Mouse (Mus musculus) midbrain, embryonic 10.5 days (tissue): ENCODE results near the gene Slc44a5. TPM values are rescaled to one million over a fixed set of nuclear protein-coding genes. Genes with fewer than 3 reads are reported as not detected.
"Not testable (repeated sequence)": the region's sequence is repeated elsewhere in the genome, so short reads cannot be mapped to it uniquely, and the experiment has no call there.

ENCODE experiments used
- DNase-seq: peaks from one replicate; pipeline ENCODE4 v3.0.0-alpha.2; 2017; ENCODE audit warnings: low spot score
- H3K27ac ChIP-seq: fragments of 300-500 bp; sonication (generic); replicated peaks from 2 replicates; pipeline ENCODE4 v1.5.1; 2016; ENCODE audit warnings: mild to moderate bottlenecking
- H3K27me3 ChIP-seq: fragments of 300-500 bp; sonication (generic); 2 replicates; pipeline ENCODE4 v1.6.1; 2016; ENCODE audit warnings: low read depth, mild to moderate bottlenecking; ENCODE audit not compliant: poor library complexity, severe bottlenecking
- H3K36me3 ChIP-seq: fragments of 300-500 bp; sonication (generic); 2 replicates; pipeline ENCODE4 v1.6.1; 2016; ENCODE audit warnings: mild to moderate bottlenecking, moderate library complexity
- H3K4me1 ChIP-seq: fragments of 300-500 bp; sonication (generic); 2 replicates; pipeline ENCODE4 v1.6.1; 2016
- H3K4me3 ChIP-seq: fragments of 300-500 bp; sonication (generic); 2 replicates; pipeline ENCODE4 v1.5.1; 2016; ENCODE audit warnings: mild to moderate bottlenecking, moderate library complexity
- H3K9me3 ChIP-seq: fragments of 300-500 bp; sonication (generic); replicated peaks from 2 replicates; pipeline ENCODE4 v1.6.1; 2016; ENCODE audit warnings: mild to moderate bottlenecking
- WGBS: fragments of 180-500 bp; shearing (Covaris S2); methylation state at CpG from one replicate; pipeline ENCODE4 v1.1.7; 2016; 5-methylcytosine and 5-hydroxymethylcytosine counted together
- polyA plus RNA-seq: library from polyadenylated mRNA; unstranded; fragments of >200 nt; fragmentation: Nextera tagmentation; extraction: Ambion mirVana; gene quantifications from 2 replicates; pipeline ENCODE4 v1.2.1, GENCODE M21; 2016

Gene Slc44a5
- polyA plus RNA-seq, 1 experiment from 2014 or later = 3.6 TPM

- DNase-seq = no peak
- 70% methylated on average over 8 of the region's 8 CpGs for WGBS
- H3K4me3 ChIP-seq = no peak overlapping the region
- H3K4me1 ChIP-seq = peaks cover 16% of the 10 kb centered on the region
- no peak overlapping the region for H3K27ac ChIP-seq
- no peaks in the 10 kb centered on the region for H3K27me3 ChIP-seq
- H3K9me3 ChIP-seq = no peaks in the 10 kb centered on the region
- H3K36me3 ChIP-seq = no peaks in the 10 kb centered on the region
Observed at GRCm38 (mm10) chr3:154222141-154222591, 248.9 kb downstream of the Slc44a5 start.

- WGBS = 68% methylated on average over 4 of the region's 4 CpGs
- DNase-seq = no peak
- no peaks in the 10 kb centered on the region for H3K27me3 ChIP-seq
- H3K4me1 ChIP-seq = peaks cover 16% of the 10 kb centered on the region
- H3K27ac ChIP-seq = no peak overlapping the region
- H3K4me3 ChIP-seq = no peak overlapping the region
- H3K9me3 ChIP-seq = no peaks in the 10 kb centered on the region
- H3K36me3 ChIP-seq = no peaks in the 10 kb centered on the region
Observed at GRCm38 (mm10) chr3:154222688-154223087, 249.5 kb downstream of the Slc44a5 start.

- Histone ChIP-seq H3K27me3 (no peaks in the 10 kb centered on the region), H3K27ac (no peak overlapping the region), H3K4me3 (no peak overlapping the region), H3K36me3 (no peaks in the 10 kb centered on the region), H3K9me3 (no peaks in the 10 kb centered on the region), H3K4me1 (peaks cover 16% of the 10 kb centered on the region)
- WGBS = 54% methylated on average over 10 of the region's 10 CpGs
- DNase-seq = peak; percentile 72
Observed at GRCm38 (mm10) chr3:154226100-154226752, 253.0 kb downstream of the Slc44a5 start.

GRCm38 (mm10) chr3:154244932-154245331, 271.7 kb downstream of the Slc44a5 start:
- no peaks in the 10 kb centered on the region for H3K27me3 ChIP-seq
- peaks cover 17% of the 10 kb centered on the region; the same call in 1 of the 2 replicates for H3K36me3 ChIP-seq
- DNase-seq = no peak
- H3K4me3 ChIP-seq = no peak overlapping the region
- H3K27ac ChIP-seq = no peak overlapping the region
- WGBS = 90% methylated on average over 1 of the region's 1 CpGs
- peaks cover 13% of the 10 kb centered on the region; the same call in 1 of the 2 replicates for H3K9me3 ChIP-seq
- no peaks in the 10 kb centered on the region for H3K4me1 ChIP-seq

GRCm38 (mm10) chr3:154251486-154251885, 278.2 kb downstream of the Slc44a5 start:
- Histone ChIP-seq H3K27ac (no peak overlapping the region), H3K4me1 (no peaks in the 10 kb centered on the region), H3K36me3 (peaks cover 9% of the 10 kb centered on the region; the same call in 1 of the 2 replicates), H3K4me3 (no peak overlapping the region), H3K27me3 (no peaks in the 10 kb centered on the region), H3K9me3 (peaks cover 7% of the 10 kb centered on the region; the same call in 1 of the 2 replicates)
- no peak for DNase-seq
- 89% methylated on average over 2 of the region's 2 CpGs for WGBS

- Histone ChIP-seq H3K4me3 (no peak overlapping the region), H3K9me3 (no peaks in the 10 kb centered on the region), H3K4me1 (no peaks in the 10 kb centered on the region), H3K27me3 (no peaks in the 10 kb centered on the region), H3K36me3 (peaks cover 1% of the 10 kb centered on the region; the same call in 1 of the 2 replicates), H3K27ac (no peak overlapping the region)
- DNase-seq = no peak
- WGBS = 90% methylated on average over 10 of the region's 10 CpGs
Observed at GRCm38 (mm10) chr3:154252219-154252618, 279.0 kb downstream of the Slc44a5 start.

GRCm38 (mm10) chr3:154254187-154254586, 281.0 kb downstream of the Slc44a5 start:
- not testable (repeated sequence) for H3K27ac ChIP-seq, H3K4me1 ChIP-seq, DNase-seq, H3K9me3 ChIP-seq, H3K36me3 ChIP-seq, H3K27me3 ChIP-seq, H3K4me3 ChIP-seq
- 82% methylated on average over 2 of the region's 2 CpGs for WGBS

GRCm38 (mm10) chr3:154257312-154257711, 284.1 kb downstream of the Slc44a5 start:
- Histone ChIP-seq H3K4me3 (no peak overlapping the region), H3K36me3 (no peaks in the 10 kb centered on the region), H3K9me3 (no peaks in the 10 kb centered on the region), H3K27ac (no peak overlapping the region), H3K27me3 (no peaks in the 10 kb centered on the region), H3K4me1 (no peaks in the 10 kb centered on the region)
- no peak for DNase-seq

- Histone ChIP-seq H3K4me3 (no peak overlapping the region), H3K27me3 (peaks cover 7% of the 10 kb centered on the region; the same call in 1 of the 2 replicates), H3K27ac (no peak overlapping the region), H3K4me1 (peaks cover 3% of the 10 kb centered on the region; the same call in 1 of the 2 replicates), H3K36me3 (no peaks in the 10 kb centered on the region), H3K9me3 (no peaks in the 10 kb centered on the region)
- 79% methylated on average over 9 of the region's 9 CpGs for WGBS
- DNase-seq = no peak
Observed at GRCm38 (mm10) chr3:154268313-154268712, 295.1 kb downstream of the Slc44a5 start.

- Histone ChIP-seq H3K27ac (no peak overlapping the region), H3K4me3 (peak overlapping the region; percentile 45), H3K9me3 (no peaks in the 10 kb centered on the region), H3K4me1 (peaks cover 3% of the 10 kb centered on the region; the same call in 1 of the 2 replicates), H3K27me3 (peaks cover 7% of the 10 kb centered on the region; the same call in 1 of the 2 replicates), H3K36me3 (no peaks in the 10 kb centered on the region)
- WGBS = 15% methylated on average over 19 of the region's 19 CpGs
- DNase-seq = peak; percentile 78
Observed at GRCm38 (mm10) chr3:154269757-154270366, 296.6 kb downstream of the Slc44a5 start.

GRCm38 (mm10) chr3:154274681-154275080, 301.4 kb downstream of the Slc44a5 start:
- H3K9me3 ChIP-seq = no peaks in the 10 kb centered on the region
- H3K4me3 ChIP-seq = no peak overlapping the region
- peaks cover 3% of the 10 kb centered on the region; the same call in 1 of the 2 replicates for H3K4me1 ChIP-seq
- no peak for DNase-seq
- WGBS = 90% methylated on average over 3 of the region's 3 CpGs
- no peak overlapping the region for H3K27ac ChIP-seq
- H3K36me3 ChIP-seq = no peaks in the 10 kb centered on the region
- peaks cover 7% of the 10 kb centered on the region; the same call in 1 of the 2 replicates for H3K27me3 ChIP-seq

GRCm38 (mm10) chr3:154284260-154284659, 311.0 kb downstream of the Slc44a5 start:
- Histone ChIP-seq H3K27ac (no peak overlapping the region), H3K9me3 (no peaks in the 10 kb centered on the region), H3K4me3 (no peak overlapping the region), H3K4me1 (no peaks in the 10 kb centered on the region), H3K36me3 (no peaks in the 10 kb centered on the region), H3K27me3 (no peaks in the 10 kb centered on the region)
- WGBS = 86% methylated on average over 3 of the region's 3 CpGs
- no peak for DNase-seq

GRCm38 (mm10) chr3:154285351-154285750, 312.1 kb downstream of the Slc44a5 start:
- no peak for DNase-seq
- H3K9me3 ChIP-seq = no peaks in the 10 kb centered on the region
- no peaks in the 10 kb centered on the region for H3K27me3 ChIP-seq
- WGBS = 70% methylated on average over 4 of the region's 4 CpGs
- H3K36me3 ChIP-seq = no peaks in the 10 kb centered on the region
- H3K4me3 ChIP-seq = no peak overlapping the region
- no peaks in the 10 kb centered on the region for H3K4me1 ChIP-seq
- H3K27ac ChIP-seq = no peak overlapping the region
